Mouse (Mus musculus) G1E (cell line): Measurements from ENCODE around the gene Fyb.

Experiments
- CTCF ChIP-seq: IDR thresholded peaks from 2 replicates; pipeline ENCODE4 v1.5.1; 2012; ENCODE audit warnings: low read depth, low read length, inconsistent platforms, mixed read lengths
- GATA1 ChIP-seq: IDR thresholded peaks from 2 replicates; pipeline ENCODE4 v1.6.1; 2012; ENCODE audit warnings: borderline replicate concordance, low read length, inconsistent platforms, mixed read lengths
- GATA2 ChIP-seq: IDR thresholded peaks from 2 replicates; pipeline ENCODE4 v1.6.1; 2012; ENCODE audit warnings: low read depth, low read length, inconsistent platforms, borderline replicate concordance
- TAL1 ChIP-seq: conservative IDR thresholded peaks from 2 replicates; pipeline ENCODE4 v1.6.1; 2012; ENCODE audit warnings: low read depth, low read length, inconsistent platforms, mixed read lengths

DNA sequence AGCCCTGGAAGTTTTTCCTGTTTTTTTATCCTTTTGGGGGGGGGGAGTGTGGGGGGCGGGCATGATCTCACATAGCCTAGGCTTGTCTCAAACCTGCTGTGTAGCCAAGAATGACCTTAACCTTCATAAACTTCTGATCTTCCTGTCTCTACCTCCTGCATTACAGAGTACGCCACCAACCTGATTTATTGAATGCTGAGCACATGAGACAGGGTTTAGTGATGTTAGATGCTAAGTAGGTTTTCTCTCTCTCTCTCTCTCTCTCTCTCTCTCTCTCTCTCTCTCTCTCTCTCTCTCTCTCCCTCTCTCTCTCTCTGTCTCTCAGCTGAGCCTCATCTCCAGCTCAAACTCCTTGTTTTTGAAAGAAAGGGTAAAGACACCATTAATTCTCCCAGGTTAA is 56.0 kb downstream of the Fyb start:
- TF ChIP-seq CTCF (no peak), TAL1 (no peak), GATA1 (no peak), GATA2 (no peak)
